19 mouse cellular contexts compared by ENCODE assay signal in the genomic region with DNA sequence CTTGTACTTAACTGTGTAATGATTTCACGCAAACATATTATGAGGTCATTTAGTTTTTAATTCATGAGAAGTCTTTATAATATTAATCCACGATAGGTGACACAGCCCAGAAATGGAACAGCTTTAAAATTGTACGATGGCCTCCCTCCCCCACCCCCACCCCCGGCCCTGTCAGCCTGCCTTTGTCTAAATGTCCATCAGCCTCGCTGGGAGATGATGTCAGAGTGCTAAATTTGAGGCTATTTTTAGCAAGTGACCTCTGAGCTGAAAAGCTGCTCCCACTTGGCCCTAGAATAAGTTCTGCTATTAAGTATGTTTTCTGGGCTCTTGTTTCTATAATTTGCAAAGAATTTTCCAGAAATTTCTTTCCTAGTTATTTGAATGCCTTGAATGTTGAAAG.
DNase-seq lines count a peak whose midpoint lies in the region; ATAC-seq and TF ChIP-seq lines count a peak whose summit lies in the region.
"Had no signal": no experiment of that assay in that cellular context is flagged by ENCODE, and none has a peak within 500 bp of the region (broad histone marks: within the 10 kb centered on the region; RNA-seq: fewer than 3 reads in every experiment).

No protein-coding gene starts in this region.

- H3K4me2 ChIP-seq in heart, embryonic 11.5 days, result no peak overlapping the region
- H3K4me2 ChIP-seq in lung, postnatal 0 days (replicated peaks; ENCODE audit: low read depth, low read length), result no peak overlapping the region
- H3K4me2 ChIP-seq: lung, embryonic 14.5 days; neural tube, embryonic 15.5 days; stomach, embryonic 15.5 days had no signal

- H3K27ac ChIP-seq in heart, embryonic 11.5 days (ENCODE audit: low read depth, low read length), result peak overlapping the region; percentile 80
- H3K27ac ChIP-seq in lung, postnatal 0 days (ENCODE audit: low read length), result no peak overlapping the region
- H3K27ac ChIP-seq: hindbrain, postnatal 0 days; neural tube, embryonic 15.5 days; stomach, embryonic 15.5 days had no signal

- H3K9ac ChIP-seq in heart, embryonic 11.5 days (ENCODE audit: low read depth, low read length), result no peak overlapping the region
- H3K9ac ChIP-seq in lung, postnatal 0 days (replicated peaks; ENCODE audit: low read depth), result no peak overlapping the region
- H3K9ac ChIP-seq: lung, embryonic 14.5 days; neural tube, embryonic 15.5 days; stomach, embryonic 15.5 days had no signal

- TF ChIP-seq EP300 in lung, postnatal 0 days (IDR thresholded peaks at IDR 0.05), result no peak

- H3K27me3 ChIP-seq in heart, embryonic 11.5 days (ENCODE audit: control insufficient read depth, insufficient read depth, low read length), result peaks cover 2% of the 10 kb centered on the region; the same call in 1 of the 2 replicates
- no peaks in the 10 kb centered on the region for H3K27me3 ChIP-seq in lung, postnatal 0 days (replicated peaks; ENCODE audit: insufficient read depth, low read length)
- H3K27me3 ChIP-seq: neural tube, embryonic 15.5 days; stomach, embryonic 15.5 days had no signal

- WGBS in heart, embryonic 11.5 days (ENCODE audit: insufficient replicate concordance), result 36% methylated on average over 5 of the region's 5 CpGs
- 49% methylated on average over 5 of the region's 5 CpGs for WGBS in lung, postnatal 0 days

- intact Hi-C loops in heart, postnatal 25 days (cut with DNase I), result no loop called here

- H3K36me3 ChIP-seq in heart, embryonic 11.5 days (ENCODE audit: control insufficient read depth, insufficient read depth, low read length), result no peaks in the 10 kb centered on the region
- H3K36me3 ChIP-seq in lung, postnatal 0 days (ENCODE audit: insufficient read depth, low read length), result no peaks in the 10 kb centered on the region
- H3K36me3 ChIP-seq: neural tube, embryonic 15.5 days; stomach, embryonic 15.5 days had no signal

- H3K9me3 ChIP-seq in heart, embryonic 11.5 days (replicated peaks; ENCODE audit: control insufficient read depth, low read length), result no peaks in the 10 kb centered on the region
- H3K9me3 ChIP-seq in lung, postnatal 0 days (ENCODE audit: low read length), result no peaks in the 10 kb centered on the region
- H3K9me3 ChIP-seq: neural tube, embryonic 15.5 days; stomach, embryonic 15.5 days had no signal

- H3K4me1 ChIP-seq in heart, embryonic 11.5 days (ENCODE audit: control insufficient read depth, insufficient read depth, low read length), result peaks cover 21% of the 10 kb centered on the region
- no peaks in the 10 kb centered on the region for H3K4me1 ChIP-seq in lung, postnatal 0 days (ENCODE audit: insufficient read depth, low read depth, low read length)
- H3K4me1 ChIP-seq: stomach, embryonic 15.5 days had no signal

- ATAC-seq in heart, embryonic 11.5 days (replicated peaks; ENCODE audit: insufficient number of reproducible peaks, low FRiP score, low TSS enrichment), result no peak
- ATAC-seq in lung, postnatal 0 days, result no peak
- ATAC-seq: activated CD4-positive, CD25-positive, alpha-beta regulatory T cell, adult 4 months; hindbrain, postnatal 0 days had no signal

- no peak overlapping the region for H3K4me3 ChIP-seq in heart, embryonic 11.5 days (ENCODE audit: low read depth, low read length)
- no peak overlapping the region for H3K4me3 ChIP-seq in lung, postnatal 0 days (ENCODE audit: low read depth, low read length)
- H3K4me3 ChIP-seq: neural tube, embryonic 15.5 days; stomach, embryonic 15.5 days had no signal

- TF ChIP-seq POLR2A in brain, embryonic 14.5 days (IDR thresholded peaks at IDR 0.05; ENCODE audit: borderline replicate concordance, extremely low read depth, insufficient read depth, insufficient read length, poor library complexity, severe bottlenecking), result no peak

- DNase-seq in heart, postnatal 25 days (ENCODE audit: low spot score), result no peak
- peak; percentile 43 for DNase-seq in lung, postnatal 0 days (ENCODE audit: low spot score)
- no peak for DNase-seq in lung, postnatal 14 days
- DNase-seq in brain, embryonic 14.5 days (ENCODE audit: low read depth), result peak; percentile 64
- peak; percentile 10 for DNase-seq in skeletal muscle tissue, adult 2 months (ENCODE audit: low read depth, low spot score)
- DNase-seq in gastrocnemius, postnatal 4 days (ENCODE audit: low spot score in 2 of 2), result no peak
- DNase-seq: adrenal gland, postnatal 36 days; cerebellum, adult 11-12 months; gastrocnemius, postnatal 36 days; kidney, adult 18-20 months; kidney, postnatal 25 days; lung, embryonic 14.5 days; right cerebral cortex, adult 18-20 months; spleen, adult 18-20 months had no signal

- TF ChIP-seq CTCF in lung, postnatal 0 days (IDR thresholded peaks at IDR 0.05), result no peak
- TF ChIP-seq CTCF in brain, embryonic 14.5 days (IDR thresholded peaks at IDR 0.05; ENCODE audit: borderline replicate concordance, extremely low read depth, insufficient read depth, insufficient read length), result no peak

Comparison
In these comparisons a context has a peak if more than half of its experiments do, and no peak if none do; other contexts are left out.
1. DNase-seq: peak in lung, postnatal 0 days (single experiment), brain, embryonic 14.5 days (single experiment) and skeletal muscle tissue, adult 2 months (single experiment); none in heart, postnatal 25 days (single experiment), lung, postnatal 14 days (single experiment) and gastrocnemius, postnatal 4 days (0 of 2).